Mouse (Mus musculus): ENCODE data around the gene Fthl17a. TPM values are rescaled to one million over a fixed set of nuclear protein-coding genes. Genes with fewer than 3 reads are reported as not detected.

Gene Fthl17a
- not detected in 2 replicates for polyA plus RNA-seq (2012; rRNA removed)

DNA sequence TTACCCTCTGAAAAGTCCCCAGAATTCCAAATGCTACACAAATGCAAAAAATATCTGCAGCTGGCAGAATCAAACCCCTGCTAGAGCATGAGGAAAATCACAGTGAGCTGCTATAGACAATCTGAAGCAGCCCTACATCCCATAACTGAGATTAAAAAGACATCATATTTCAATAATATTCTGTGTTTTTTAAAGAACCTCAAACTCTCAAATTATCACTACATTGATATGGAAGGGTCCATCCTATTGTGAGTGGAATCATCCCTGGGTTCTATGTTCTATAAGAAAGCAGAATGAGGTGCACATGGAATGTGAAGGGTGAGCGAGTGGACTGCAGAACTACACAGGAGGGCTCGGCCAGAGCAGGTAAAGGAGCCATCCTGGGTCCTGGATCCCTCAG is at the start of gene Fthl17a:
Gene Fthl17a (plus strand): TSS at position 301 of the 400 bp plus-strand sequence.

All from colon, adult 2 months (tissue).